Mouse (Mus musculus) liver, postnatal 0 days (tissue): ENCODE measurements around the gene Tubgcp3. TPM values are rescaled to one million over a fixed set of nuclear protein-coding genes. Genes with fewer than 3 reads are reported as not detected.
A peak's percentile ranks its signal among the peaks of the same experiment; 100 is the strongest.

Experiments used
- ATAC-seq: fragments of 200-750 bp; cut with Nextera tagmentation; 2 replicates; pipeline ENCODE4 v1.8.0; 2017; ENCODE audit warnings: mild to moderate bottlenecking, moderate library complexity
- DNase-seq: peaks from one replicate; pipeline ENCODE4 v3.0.0-alpha.2; 2016
- H3K27ac ChIP-seq: fragments of 300-500 bp; sonication (generic); 2 replicates; pipeline ENCODE4 v1.5.1; 2014; ENCODE audit warnings: antibody characterized with exemption, moderate library complexity, mild to moderate bottlenecking, low read depth
- H3K27me3 ChIP-seq: fragments of 300-500 bp; sonication (generic); 2 replicates; pipeline ENCODE4 v1.6.1; 2014; ENCODE audit warnings: low read length, control low read depth, mixed read lengths; ENCODE audit not compliant: insufficient read depth
- H3K36me3 ChIP-seq: fragments of 300-500 bp; sonication (generic); replicated peaks from 2 replicates; pipeline ENCODE4 v1.6.1; 2014; ENCODE audit warnings: mild to moderate bottlenecking, control low read depth, low read length, moderate library complexity, mixed read lengths; ENCODE audit not compliant: insufficient read depth
- H3K4me1 ChIP-seq: fragments of 300-500 bp; sonication (generic); 2 replicates; pipeline ENCODE4 v1.6.1; 2014; ENCODE audit warnings: antibody characterized with exemption, mild to moderate bottlenecking, control low read depth; ENCODE audit not compliant: insufficient read depth
- H3K4me2 ChIP-seq: fragments of 300-500 bp; sonication (generic); 2 replicates; pipeline ENCODE4 v1.6.1; 2014; ENCODE audit warnings: low read depth, mild to moderate bottlenecking, low read length, moderate library complexity, mixed read lengths
- H3K4me3 ChIP-seq: fragments of 300-500 bp; sonication (generic); 2 replicates; pipeline ENCODE4 v1.5.1; 2014; ENCODE audit warnings: low read depth, low read length
- H3K9ac ChIP-seq: fragments of 300-500 bp; sonication (generic); replicated peaks from 2 replicates; pipeline ENCODE4 v1.6.1; 2014; ENCODE audit warnings: mild to moderate bottlenecking, moderate library complexity
- H3K9me3 ChIP-seq: fragments of 300-500 bp; sonication (generic); 2 replicates; pipeline ENCODE4 v1.6.1; 2016; ENCODE audit warnings: mild to moderate bottlenecking, control low read depth, low read length, mixed read lengths
- CTCF ChIP-seq: sonication (generic); IDR thresholded peaks from 2 replicates; pipeline ENCODE4 v1.5.1; 2016; ENCODE audit warnings: antibody characterized with exemption, low read depth
- EP300 ChIP-seq: IDR thresholded peaks from 2 replicates; pipeline ENCODE4 v1.6.1; 2016; ENCODE audit warnings: antibody characterized with exemption, low read depth, mild to moderate bottlenecking
- WGBS: fragments of 180-500 bp; shearing (Covaris S2); extraction: QIAGEN DNeasy Blood & Tissue Kit; methylation state at CpG from one replicate; pipeline ENCODE4 v1.1.7; 2014; ENCODE audit not compliant: insufficient replicate concordance; 5-methylcytosine and 5-hydroxymethylcytosine counted together
- polyA plus RNA-seq: library from polyadenylated mRNA; unstranded; fragments of >200 nt; fragmentation: Nextera tagmentation; extraction: Ambion mirVana; gene quantifications from 2 replicates; pipeline ENCODE4 v1.2.1, GENCODE M21; 2015

Gene Tubgcp3
- polyA plus RNA-seq, 1 experiment from 2014 or later = 10.9 TPM

- Histone ChIP-seq H3K9ac (no peak overlapping the region), H3K9me3 (no peaks in the 10 kb centered on the region), H3K4me1 (no peaks in the 10 kb centered on the region), H3K27ac (no peak overlapping the region), H3K36me3 (peaks cover 53% of the 10 kb centered on the region), H3K4me3 (no peak overlapping the region), H3K27me3 (no peaks in the 10 kb centered on the region), H3K4me2 (no peak overlapping the region)
- DNase-seq = peak; percentile 23
- TF ChIP-seq CTCF (no peak), EP300 (no peak)
- 64% methylated on average over 4 of the region's 4 CpGs for WGBS
- ATAC-seq = peak; percentile 17; the same call in 1 of the 2 replicates
Measured at GRCm38 (mm10) chr8:12646536-12646935, 25.5 kb downstream of the Tubgcp3 start.

DNA sequence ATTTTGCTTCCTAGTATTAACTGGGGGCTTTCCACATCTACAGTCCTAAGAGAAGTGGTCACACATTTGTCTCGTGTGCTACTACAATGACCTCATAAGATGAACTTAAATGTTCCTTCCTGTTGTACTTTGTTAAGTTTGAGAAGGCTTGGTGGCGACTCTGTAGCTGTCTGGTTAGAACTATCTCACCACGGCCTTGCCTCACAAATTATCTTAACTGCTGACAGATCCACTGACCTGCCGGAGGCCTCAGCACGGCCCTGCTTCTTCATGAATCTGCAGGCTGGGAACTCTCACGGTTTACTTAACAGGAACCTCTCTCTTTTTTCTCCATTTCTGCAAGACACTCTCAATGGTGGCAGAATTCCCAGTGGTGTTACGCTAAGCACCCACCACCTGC is 27.2 kb downstream of the Tubgcp3 start:
- no peak for DNase-seq
- Histone ChIP-seq H3K4me2 (no peak overlapping the region), H3K27me3 (no peaks in the 10 kb centered on the region), H3K27ac (no peak overlapping the region), H3K36me3 (peaks cover 53% of the 10 kb centered on the region), H3K9me3 (no peaks in the 10 kb centered on the region), H3K9ac (no peak overlapping the region), H3K4me1 (no peaks in the 10 kb centered on the region), H3K4me3 (no peak overlapping the region)
- ATAC-seq = no peak
- TF ChIP-seq EP300 = no peak
- no peak for TF ChIP-seq CTCF
- WGBS = 53% methylated on average over 7 of the region's 7 CpGs

DNA sequence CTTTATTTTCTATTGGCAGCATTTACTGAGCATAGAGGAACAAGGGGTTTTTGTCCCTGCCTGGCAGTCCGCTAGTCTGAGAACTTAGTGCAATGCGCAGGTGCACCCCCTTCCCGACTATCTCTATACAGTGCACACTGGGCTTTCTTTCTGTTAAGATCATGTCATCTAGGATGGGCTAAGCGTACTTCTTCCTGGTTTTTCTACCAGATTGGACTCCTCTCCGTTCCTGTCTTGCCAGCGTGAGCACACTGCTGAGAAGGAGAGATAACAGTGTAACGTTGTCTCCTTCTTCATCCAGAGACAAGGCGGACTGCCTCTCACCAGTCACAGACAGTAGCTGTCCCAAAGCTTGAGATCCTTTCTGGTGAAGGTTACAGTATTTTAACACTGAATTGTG is 27.7 kb downstream of the Tubgcp3 start:
- ATAC-seq = peak; percentile 63; the same call in 1 of the 2 replicates
- WGBS = 62% methylated on average over 8 of the region's 8 CpGs
- Histone ChIP-seq H3K4me1 (no peaks in the 10 kb centered on the region), H3K9me3 (no peaks in the 10 kb centered on the region), H3K36me3 (peaks cover 53% of the 10 kb centered on the region), H3K4me3 (no peak overlapping the region), H3K4me2 (no peak overlapping the region), H3K27me3 (no peaks in the 10 kb centered on the region), H3K27ac (no peak overlapping the region), H3K9ac (no peak overlapping the region)
- DNase-seq = no peak
- no peak for TF ChIP-seq EP300
- no peak for TF ChIP-seq CTCF

DNA sequence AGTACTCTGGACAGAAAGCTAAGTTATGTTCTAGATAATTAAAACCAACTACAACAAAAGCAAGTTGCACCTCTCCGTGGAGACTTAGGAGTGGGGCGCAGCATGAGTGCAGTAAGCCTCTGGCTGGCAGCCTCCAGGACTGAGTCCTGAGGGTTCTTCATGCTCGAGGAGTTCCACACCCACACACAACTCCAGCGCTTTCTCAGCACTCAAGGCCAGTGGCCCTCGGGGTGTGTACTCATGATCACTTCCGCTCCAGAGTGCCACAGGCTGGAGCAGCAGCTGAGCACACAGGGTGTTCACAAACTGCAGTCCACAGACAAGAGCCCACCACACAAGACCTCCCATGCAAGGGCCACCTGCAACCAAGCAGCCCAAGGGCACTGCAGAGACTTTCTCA is 30.5 kb downstream of the Tubgcp3 start:
- Histone ChIP-seq H3K36me3 (peaks cover 52% of the 10 kb centered on the region), H3K9ac (no peak overlapping the region), H3K27ac (no peak overlapping the region), H3K4me2 (no peak overlapping the region), H3K4me1 (no peaks in the 10 kb centered on the region), H3K27me3 (no peaks in the 10 kb centered on the region), H3K4me3 (no peak overlapping the region), H3K9me3 (no peaks in the 10 kb centered on the region)
- 90% methylated on average over 6 of the region's 6 CpGs for WGBS
- TF ChIP-seq EP300 = no peak
- ATAC-seq = no peak
- no peak for DNase-seq

DNA sequence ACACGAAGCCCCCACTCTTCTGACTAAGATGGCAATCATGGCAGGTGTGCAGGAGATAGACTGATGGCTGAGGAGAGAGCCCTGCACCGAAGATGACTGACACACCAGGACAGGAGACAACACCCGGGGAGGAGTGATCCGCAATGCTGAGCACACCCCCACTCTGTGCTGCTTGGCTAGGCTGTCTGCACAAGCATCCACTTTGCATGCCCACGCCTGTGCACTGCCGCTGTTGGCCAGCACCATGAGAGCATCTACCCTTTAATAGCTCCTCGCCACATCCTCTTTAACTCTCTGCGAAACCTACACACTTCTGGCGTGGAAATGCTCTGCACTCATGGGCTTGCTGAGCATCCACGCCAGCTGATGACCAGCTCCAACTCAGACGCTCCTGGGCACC is 33.6 kb downstream of the Tubgcp3 start:
- Histone ChIP-seq H3K4me3 (no peak overlapping the region), H3K9ac (no peak overlapping the region), H3K4me2 (no peak overlapping the region), H3K4me1 (no peaks in the 10 kb centered on the region), H3K9me3 (no peaks in the 10 kb centered on the region), H3K27ac (no peak overlapping the region), H3K36me3 (peaks cover 75% of the 10 kb centered on the region), H3K27me3 (no peaks in the 10 kb centered on the region)
- TF ChIP-seq CTCF (no peak), EP300 (no peak)
- 89% methylated on average over 11 of the region's 11 CpGs for WGBS
- ATAC-seq = no peak
- DNase-seq = no peak

GRCm38 (mm10) chr8:12635366-12635765 is 36.7 kb downstream of the Tubgcp3 start:
- DNase-seq (no peak), ATAC-seq (no peak)
- peaks cover 72% of the 10 kb centered on the region for H3K36me3 ChIP-seq
- no peaks in the 10 kb centered on the region for H3K27me3 ChIP-seq
- H3K9me3 ChIP-seq = no peaks in the 10 kb centered on the region
- H3K4me3 ChIP-seq = no peak overlapping the region
- H3K27ac ChIP-seq = no peak overlapping the region
- TF ChIP-seq EP300 = no peak
- no peak for TF ChIP-seq CTCF
- H3K4me2 ChIP-seq = no peak overlapping the region
- no peak overlapping the region for H3K9ac ChIP-seq
- WGBS = 80% methylated on average over 2 of the region's 2 CpGs
- no peaks in the 10 kb centered on the region for H3K4me1 ChIP-seq

- no peak overlapping the region for H3K4me3 ChIP-seq
- no peak overlapping the region for H3K4me2 ChIP-seq
- H3K27ac ChIP-seq = no peak overlapping the region
- no peaks in the 10 kb centered on the region for H3K9me3 ChIP-seq
- peaks cover 61% of the 10 kb centered on the region for H3K36me3 ChIP-seq
- 50% methylated on average over 3 of the region's 3 CpGs for WGBS
- no peak for ATAC-seq
- TF ChIP-seq EP300 (no peak), CTCF (peak; percentile 80)
- DNase-seq = peak; percentile 50
- no peak overlapping the region for H3K9ac ChIP-seq
- H3K4me1 ChIP-seq = no peaks in the 10 kb centered on the region
- no peaks in the 10 kb centered on the region for H3K27me3 ChIP-seq
Measured at GRCm38 (mm10) chr8:12629079-12629478, 43.0 kb downstream of the Tubgcp3 start.
